Mouse (Mus musculus): ENCODE results near the gene Stk25.

Gene Stk25

GRCm38 (mm10) chr1:93607090-93608083, 51.1 kb downstream of the Stk25 start:
- DNase-seq = no peak

- DNase-seq = no peak
These were observed 54.5 kb downstream of the Stk25 start for GRCm38 (mm10) chr1:93603921-93604320.

- DNase-seq = no peak
These were observed 55.5 kb downstream of the Stk25 start for GRCm38 (mm10) chr1:93602911-93603310.

- DNase-seq = no peak
These were observed 62.5 kb downstream of the Stk25 start for GRCm38 (mm10) chr1:93595916-93596315.

- no peak for DNase-seq
These were observed 64.5 kb downstream of the Stk25 start for GRCm38 (mm10) chr1:93593960-93594359.

GRCm38 (mm10) chr1:93588346-93588745, 70.1 kb downstream of the Stk25 start:
- DNase-seq = no peak

GRCm38 (mm10) chr1:93581545-93581944, 76.9 kb downstream of the Stk25 start:
- DNase-seq = no peak

GRCm38 (mm10) chr1:93577861-93578260, 80.6 kb downstream of the Stk25 start:
- no peak for DNase-seq

- no peak for DNase-seq
These were observed 81.4 kb downstream of the Stk25 start for GRCm38 (mm10) chr1:93577066-93577465.

All from cerebellum, adult 9-11 months (tissue).